Mouse (Mus musculus) neural tube, embryonic 14.5 days (tissue): ENCODE results near the gene Haghl. TPM values are rescaled to one million over a fixed set of nuclear protein-coding genes. Genes with fewer than 3 reads are reported as not detected.

Experiments used
- microRNA-seq: library from miRNA; unstranded; fragments of <30 nt; microRNA quantifications from one replicate; pipeline ENCODE4, GENCODE M21; 2016
- polyA plus RNA-seq: library from polyadenylated mRNA; unstranded; fragments of >200 nt; fragmentation: Nextera tagmentation; extraction: Ambion mirVana; gene quantifications from 2 replicates; pipeline ENCODE4 v1.2.1, GENCODE M21; 2014

The Haghl gene
- polyA plus RNA-seq, 1 experiment from 2014 or later: 181 TPM

Small RNA genes within 50 kb of the gene (microRNA-seq; reads per million reads assigned to microRNA genes)
- not detected for gene Gm25083
- not detected for gene Mir3082
- not detected for gene Mir6966

Other genes with a start within 250 kb of the Haghl start
- 12.8 and 17.5 TPM in 2 replicates for gene Sox8, start 215.0 kb downstream of the Haghl start, polyA plus RNA-seq
- 24.2 and 25.4 TPM in 2 replicates for gene Lmf1, start 206.6 kb downstream of the Haghl start, polyA plus RNA-seq
- 2.6 and 9.0 TPM in 2 replicates for gene Gng13, start 68.5 kb downstream of the Haghl start, polyA plus RNA-seq
- gene Chtf18, start 58.3 kb downstream of the Haghl start, polyA plus RNA-seq: 2.5 and 2.9 TPM in 2 replicates
- gene Rpusd1, start 58.0 kb downstream of the Haghl start, polyA plus RNA-seq: 25.4 and 29.9 TPM in 2 replicates
- not detected in 2 replicates for gene Mslnl, start 49.6 kb downstream of the Haghl start, polyA plus RNA-seq
- gene Msln, start 31.3 kb downstream of the Haghl start, polyA plus RNA-seq: 1.5 TPM in 1 of 2 replicates, not detected in the other
- gene Narfl, start 11.9 kb downstream of the Haghl start, polyA plus RNA-seq: 25.4 and 25.9 TPM in 2 replicates
- 0.17 and 0.23 TPM in 2 replicates for gene Ccdc78, start 907 bp upstream of the Haghl start, polyA plus RNA-seq
- gene Fam173a, start 7.2 kb upstream of the Haghl start, polyA plus RNA-seq: 79.9 and 88.4 TPM in 2 replicates
- 0.55 TPM in 1 of 2 replicates, not detected in the other for gene AC134908.4, start 10.0 kb upstream of the Haghl start, polyA plus RNA-seq
- 7.3 and 14.3 TPM in 2 replicates for gene Metrn, start 11.5 kb upstream of the Haghl start, polyA plus RNA-seq
- 35.2 and 39.4 TPM in 2 replicates for gene Fbxl16, start 23.4 kb upstream of the Haghl start, polyA plus RNA-seq
- 29.5 and 31.8 TPM in 2 replicates for gene Wdr24, start 38.0 kb upstream of the Haghl start, polyA plus RNA-seq
- gene Jmjd8, start 43.2 kb upstream of the Haghl start, polyA plus RNA-seq: 36.7 and 46.4 TPM in 2 replicates
- 335 and 351 TPM in 2 replicates for gene Stub1, start 47.7 kb upstream of the Haghl start, polyA plus RNA-seq
- gene Rhbdl1, start 51.6 kb upstream of the Haghl start, polyA plus RNA-seq: 42.0 and 67.6 TPM in 2 replicates
- 8.2 and 10.6 TPM in 2 replicates for gene Gm20683, start 56.1 kb upstream of the Haghl start, polyA plus RNA-seq
- gene Rhot2, start 59.2 kb upstream of the Haghl start, polyA plus RNA-seq: 6.6 and 10.4 TPM in 2 replicates
- 10.5 and 12.1 TPM in 2 replicates for gene Wdr90, start 75.8 kb upstream of the Haghl start, polyA plus RNA-seq
- 15.7 and 22.4 TPM in 2 replicates for gene Mcrip2, start 83.1 kb upstream of the Haghl start, polyA plus RNA-seq
- 65.3 and 73.9 TPM in 2 replicates for gene Mettl26, start 89.4 kb upstream of the Haghl start, polyA plus RNA-seq
- gene Wfikkn1, start 95.2 kb upstream of the Haghl start, polyA plus RNA-seq: 0.30 and 0.67 TPM in 2 replicates
- 25.1 and 29.6 TPM in 2 replicates for gene Rab40c, start 134.1 kb upstream of the Haghl start, polyA plus RNA-seq
- gene Pigq, start 159.3 kb upstream of the Haghl start, polyA plus RNA-seq: 66.4 and 76.8 TPM in 2 replicates
- gene Nhlrc4, start 159.3 kb upstream of the Haghl start, polyA plus RNA-seq: not detected in 2 replicates
- gene A930017K11Rik, start 166.9 kb upstream of the Haghl start, polyA plus RNA-seq: 0.08 and 0.30 TPM in 2 replicates
- gene Capn15, start 200.1 kb upstream of the Haghl start, polyA plus RNA-seq: 21.1 and 24.6 TPM in 2 replicates